Mouse (Mus musculus) heart, embryonic 12.5 days (tissue): Measurements from ENCODE around the gene Carnmt1. TPM values are rescaled to one million over a fixed set of nuclear protein-coding genes. Genes with fewer than 3 reads are reported as not detected.
A peak's percentile ranks its signal among the peaks of the same experiment; 100 is the strongest.

Experiments
- ATAC-seq: fragments of 200-750 bp; cut with Nextera tagmentation; 2 replicates; pipeline ENCODE4 v1.8.0; 2017; ENCODE audit warnings: moderate TSS enrichment, moderate library complexity; ENCODE audit not compliant: insufficient number of reproducible peaks, low FRiP score
- H3K27ac ChIP-seq: fragments of 300-500 bp; sonication (generic); 2 replicates; pipeline ENCODE4 v1.5.1; 2016; ENCODE audit warnings: mild to moderate bottlenecking, moderate library complexity; ENCODE audit not compliant: poor library complexity, severe bottlenecking
- H3K27me3 ChIP-seq: fragments of 300-500 bp; sonication (generic); replicated peaks from 2 replicates; pipeline ENCODE4 v1.6.1; 2016; ENCODE audit warnings: mild to moderate bottlenecking, moderate library complexity
- H3K36me3 ChIP-seq: fragments of 300-500 bp; sonication (generic); 2 replicates; pipeline ENCODE4 v1.6.1; 2016; ENCODE audit warnings: mild to moderate bottlenecking, moderate library complexity
- H3K4me1 ChIP-seq: fragments of 300-500 bp; sonication (generic); replicated peaks from 2 replicates; pipeline ENCODE4 v1.6.1; 2016; ENCODE audit warnings: mild to moderate bottlenecking
- H3K4me2 ChIP-seq: fragments of 300-500 bp; sonication (generic); 2 replicates; pipeline ENCODE4 v1.6.1; 2016; ENCODE audit warnings: mild to moderate bottlenecking, moderate library complexity
- H3K4me3 ChIP-seq: fragments of 300-500 bp; sonication (generic); 2 replicates; pipeline ENCODE4 v1.5.1; 2016; ENCODE audit warnings: mild to moderate bottlenecking
- H3K9ac ChIP-seq: fragments of 300-500 bp; sonication (generic); 2 replicates; pipeline ENCODE4 v1.6.1; 2016; ENCODE audit warnings: mild to moderate bottlenecking, moderate library complexity
- H3K9me3 ChIP-seq: fragments of 300-500 bp; sonication (generic); replicated peaks from 2 replicates; pipeline ENCODE4 v1.6.1; 2016; ENCODE audit warnings: mild to moderate bottlenecking, moderate library complexity
- WGBS: fragments of 180-500 bp; shearing (Covaris S2); methylation state at CpG from one replicate; pipeline ENCODE4 v1.1.7; 2016; 5-methylcytosine and 5-hydroxymethylcytosine counted together
- polyA plus RNA-seq: library from polyadenylated mRNA; unstranded; fragments of >200 nt; fragmentation: Nextera tagmentation; extraction: Ambion mirVana; gene quantifications from 2 replicates; pipeline ENCODE4 v1.2.1, GENCODE M21; 2016

Carnmt1 gene
- 32.3 and 34.9 TPM in 2 replicates for polyA plus RNA-seq

DNA sequence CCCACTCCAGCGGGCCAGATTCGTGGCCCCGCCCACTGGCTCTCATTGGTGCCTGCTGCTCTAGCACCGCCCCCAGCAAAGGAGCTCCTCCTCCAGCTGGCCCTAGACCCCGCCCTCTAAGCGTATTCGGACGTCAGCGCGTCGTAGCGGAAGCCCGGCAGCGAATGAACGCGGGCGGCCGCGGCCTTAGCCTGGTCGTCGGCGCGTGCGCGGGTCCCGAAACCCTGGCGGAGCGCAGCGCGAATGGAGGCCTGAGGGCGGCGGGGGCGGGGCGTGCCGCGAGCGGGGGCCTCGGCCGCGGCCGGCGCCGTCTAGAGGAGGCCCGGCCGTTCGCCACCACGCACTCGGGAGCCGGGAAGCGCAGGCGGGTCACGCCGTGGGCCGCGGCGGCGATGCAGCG, at the start of gene Carnmt1:
TSS of gene Carnmt1 (plus strand) at position 157 of the 400 bp plus-strand sequence.
- Histone ChIP-seq H3K27me3 (no peaks in the 10 kb centered on the region), H3K36me3 (no peaks in the 10 kb centered on the region), H3K4me3 (peak within 1 kb of the TSS; percentile 71), H3K27ac (peak within 1 kb of the TSS; percentile 84), H3K9me3 (no peaks in the 10 kb centered on the region), H3K4me2 (peak within 1 kb of the TSS; percentile 82), H3K4me1 (peaks cover 27% of the 10 kb centered on the region), H3K9ac (peak within 1 kb of the TSS; percentile 93)
- ATAC-seq, result peak; percentile 99
- under 1% methylated on average over 49 of the region's 58 CpGs for WGBS

DNA sequence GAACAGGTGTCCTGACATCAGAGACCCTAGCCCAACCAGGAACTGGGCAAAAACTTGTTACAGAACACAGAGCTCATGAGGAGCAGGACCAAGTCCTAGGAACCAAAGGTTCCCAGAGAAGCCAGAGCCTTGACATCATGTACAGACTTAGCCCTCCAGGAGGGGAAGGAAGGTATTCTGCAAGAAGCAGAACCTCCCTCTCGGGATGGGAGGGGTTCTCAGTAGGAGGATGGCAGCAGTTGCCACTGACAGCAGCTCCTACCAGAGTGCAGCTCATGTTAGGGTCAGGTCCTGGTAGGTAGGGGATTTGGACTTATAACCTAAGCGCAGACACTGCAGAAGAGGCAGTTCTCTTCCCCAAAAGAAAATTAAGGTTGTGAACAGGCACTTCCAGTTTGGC, 46.7 kb upstream of the Carnmt1 start:
- Histone ChIP-seq H3K4me2 (no peak overlapping the region), H3K4me3 (no peak overlapping the region), H3K27ac (no peak overlapping the region), H3K9me3 (no peaks in the 10 kb centered on the region), H3K36me3 (no peaks in the 10 kb centered on the region), H3K27me3 (no peaks in the 10 kb centered on the region), H3K4me1 (no peaks in the 10 kb centered on the region), H3K9ac (no peak overlapping the region)
- 66% methylated on average over 2 of the region's 2 CpGs for WGBS
- no peak for ATAC-seq

GRCm38 (mm10) chr19:18629589-18629988, 41.0 kb upstream of the Carnmt1 start:
- Histone ChIP-seq H3K4me1 (peaks cover 10% of the 10 kb centered on the region), H3K4me2 (peak overlapping the region; percentile 39; the same call in 1 of the 2 replicates), H3K36me3 (no peaks in the 10 kb centered on the region), H3K27me3 (no peaks in the 10 kb centered on the region), H3K4me3 (no peak overlapping the region), H3K27ac (peak overlapping the region; percentile 40; the same call in 1 of the 2 replicates), H3K9me3 (no peaks in the 10 kb centered on the region), H3K9ac (no peak overlapping the region; the same call in 1 of the 2 replicates)
- no peak for ATAC-seq
- WGBS, result 73% methylated on average over 1 of the region's 1 CpGs

DNA sequence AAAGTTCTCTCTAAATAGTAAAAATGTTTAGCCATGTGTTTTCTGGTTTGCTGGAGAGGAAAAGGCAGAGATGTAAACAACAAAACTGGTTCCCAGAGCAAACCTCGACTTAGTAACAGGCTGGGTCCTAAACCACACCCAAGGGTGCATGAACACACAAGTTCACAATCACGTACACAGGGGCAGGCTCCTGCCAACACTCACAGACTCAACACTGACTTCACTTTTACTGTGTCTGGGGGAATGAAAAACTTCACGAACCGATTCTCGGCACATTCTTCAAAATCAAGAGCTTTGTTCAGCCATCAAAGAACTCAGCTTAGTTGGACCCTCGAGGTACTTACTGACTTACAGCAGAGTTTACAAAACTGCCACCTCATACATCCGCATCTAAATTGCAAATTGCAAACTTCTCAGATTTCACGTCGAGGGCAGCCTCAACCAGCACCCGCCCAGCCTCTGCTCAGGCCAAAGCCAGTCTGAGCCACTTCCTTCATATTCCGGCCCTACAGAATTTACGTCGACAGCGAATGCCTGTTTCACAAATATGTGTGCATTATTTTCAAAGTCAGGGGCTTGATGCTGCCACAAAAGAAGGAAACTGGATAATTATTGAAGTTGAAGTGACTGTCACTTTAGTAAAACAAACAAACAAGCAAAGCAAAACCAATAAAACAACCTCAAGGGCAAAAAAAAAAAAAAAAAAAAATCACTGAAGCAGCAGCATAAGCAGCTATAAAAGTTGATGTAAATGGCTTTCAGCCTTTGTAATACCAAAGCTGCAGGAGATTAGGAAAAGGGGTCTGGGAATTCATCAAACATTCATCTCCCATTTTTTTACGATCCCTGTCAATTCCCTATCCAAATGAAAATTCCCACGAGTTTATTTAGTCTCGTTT, 40.1 kb upstream of the Carnmt1 start:
- no peak for ATAC-seq
- Histone ChIP-seq H3K4me2 (peak overlapping the region; percentile 70), H3K9ac (peak overlapping the region; percentile 83), H3K9me3 (no peaks in the 10 kb centered on the region), H3K27ac (peak overlapping the region; percentile 76), H3K36me3 (no peaks in the 10 kb centered on the region), H3K4me3 (peak overlapping the region; percentile 75), H3K27me3 (no peaks in the 10 kb centered on the region), H3K4me1 (peaks cover 10% of the 10 kb centered on the region)
- WGBS, result 8% methylated on average over 17 of the region's 17 CpGs

GRCm38 (mm10) chr19:18631161-18631643, 39.4 kb upstream of the Carnmt1 start:
- 0 out of 2 replicates have a peak, but pooled peaks cover 3% of the 10 kb centered on the region for H3K36me3 ChIP-seq
- WGBS, result under 1% methylated on average over 40 of the region's 40 CpGs
- no peaks in the 10 kb centered on the region for H3K27me3 ChIP-seq
- H3K4me1 ChIP-seq, result peaks cover 10% of the 10 kb centered on the region
- H3K9me3 ChIP-seq, result no peaks in the 10 kb centered on the region
- peak overlapping the region; percentile 75 for H3K4me3 ChIP-seq
- H3K9ac ChIP-seq, result peak overlapping the region; percentile 83
- ATAC-seq, result peak; percentile 81
- H3K4me2 ChIP-seq, result peak overlapping the region; percentile 70
- H3K27ac ChIP-seq, result peak overlapping the region; percentile 76

GRCm38 (mm10) chr19:18631644-18632219, 38.8 kb upstream of the Carnmt1 start, which contains the start of the genes Ostf1 and Nmrk1:
Ostf1 (minus strand) TSS chr19:18631823.
Nmrk1 (plus strand) TSS chr19:18631950.
- Histone ChIP-seq H3K27me3 (no peaks in the 10 kb centered on the region), H3K4me2 (peak within 1 kb of the TSS; percentile 70), H3K4me3 (peak within 1 kb of the TSS; percentile 75), H3K27ac (peak within 1 kb of the TSS; percentile 76), H3K9me3 (no peaks in the 10 kb centered on the region), H3K36me3 (0 out of 2 replicates have a peak, but pooled peaks cover 3% of the 10 kb centered on the region), H3K9ac (peak within 1 kb of the TSS; percentile 83), H3K4me1 (peaks cover 10% of the 10 kb centered on the region)
- peak; percentile 99 for ATAC-seq
- under 1% methylated on average over 51 of the region's 51 CpGs for WGBS

- H3K27ac ChIP-seq, result no peak overlapping the region
- no peak for ATAC-seq
- H3K4me1 ChIP-seq, result peaks cover 10% of the 10 kb centered on the region
- H3K4me3 ChIP-seq, result peak overlapping the region; percentile 75
- peak overlapping the region; percentile 51; the same call in 1 of the 2 replicates for H3K9ac ChIP-seq
- no peaks in the 10 kb centered on the region for H3K9me3 ChIP-seq
- H3K27me3 ChIP-seq, result no peaks in the 10 kb centered on the region
- H3K36me3 ChIP-seq, result 0 out of 2 replicates have a peak, but pooled peaks cover 3% of the 10 kb centered on the region
- WGBS, result 60% methylated on average over 13 of the region's 13 CpGs
- peak overlapping the region; percentile 70 for H3K4me2 ChIP-seq
Measured at GRCm38 (mm10) chr19:18632231-18633185, 38.1 kb upstream of the Carnmt1 start.

GRCm38 (mm10) chr19:18637954-18638353, 32.6 kb upstream of the Carnmt1 start:
- Histone ChIP-seq H3K4me3 (no peak overlapping the region), H3K4me2 (no peak overlapping the region), H3K36me3 (peaks cover 6% of the 10 kb centered on the region; the same call in 1 of the 2 replicates), H3K4me1 (no peaks in the 10 kb centered on the region), H3K27me3 (no peaks in the 10 kb centered on the region), H3K27ac (no peak overlapping the region), H3K9ac (no peak overlapping the region), H3K9me3 (no peaks in the 10 kb centered on the region)
- 74% methylated on average over 5 of the region's 5 CpGs for WGBS
- no peak for ATAC-seq

- Histone ChIP-seq H3K27me3 (no peaks in the 10 kb centered on the region), H3K4me3 (no peak overlapping the region), H3K4me1 (no peaks in the 10 kb centered on the region), H3K36me3 (peaks cover 6% of the 10 kb centered on the region; the same call in 1 of the 2 replicates), H3K27ac (no peak overlapping the region), H3K4me2 (no peak overlapping the region), H3K9ac (no peak overlapping the region), H3K9me3 (no peaks in the 10 kb centered on the region)
- no peak for ATAC-seq
- 68% methylated on average over 5 of the region's 5 CpGs for WGBS
Measured at GRCm38 (mm10) chr19:18638949-18639348, 31.6 kb upstream of the Carnmt1 start.

DNA sequence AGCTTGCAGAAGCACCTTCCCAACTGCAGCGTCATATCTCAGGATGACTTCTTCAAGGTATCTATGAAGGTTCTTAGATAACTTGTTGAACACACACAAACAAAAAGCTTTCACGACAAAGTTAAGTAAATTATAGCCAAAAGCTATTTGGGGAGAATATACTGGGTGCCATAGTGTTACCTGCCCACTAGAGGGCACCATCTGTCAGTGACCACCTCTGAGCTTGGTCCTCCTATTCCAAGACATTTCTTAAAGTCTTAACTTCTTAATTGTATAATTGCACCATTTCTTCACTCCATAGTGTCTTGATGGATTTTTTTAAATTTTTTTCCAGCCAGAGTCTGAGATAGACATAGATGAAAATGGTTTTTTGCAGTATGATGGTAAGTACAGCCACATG, 31.0 kb upstream of the Carnmt1 start:
- no peaks in the 10 kb centered on the region for H3K9me3 ChIP-seq
- no peak for ATAC-seq
- H3K36me3 ChIP-seq, result peaks cover 6% of the 10 kb centered on the region; the same call in 1 of the 2 replicates
- no peaks in the 10 kb centered on the region for H3K27me3 ChIP-seq
- 25% methylated on average over 2 of the region's 2 CpGs for WGBS
- no peak overlapping the region for H3K9ac ChIP-seq
- H3K27ac ChIP-seq, result no peak overlapping the region
- H3K4me2 ChIP-seq, result no peak overlapping the region
- no peak overlapping the region for H3K4me3 ChIP-seq
- H3K4me1 ChIP-seq, result peaks cover 4% of the 10 kb centered on the region; the same call in 1 of the 2 replicates
